Comparison of ENCODE assay signal across 7 mouse cellular contexts in genomic region chr14:53806231-53806630, GRCm38 (mm10).
DNase-seq lines count a peak whose midpoint lies in the region; ATAC-seq and TF ChIP-seq lines count a peak whose summit lies in the region.

No protein-coding gene starts in this region.

- H3K9ac ChIP-seq in forebrain, embryonic 14.5 days (ENCODE audit: low read length) = no peak overlapping the region

- DNase-seq in spleen, adult 2 months (ENCODE audit: low read depth in 1 of 2, low spot score in 2 of 2) = peak; percentile 22 to 49
- no peak for DNase-seq in spleen, adult 12 weeks (ENCODE audit: low spot score)
- DNase-seq in brain, embryonic 14.5 days (ENCODE audit: low read depth) = peak; percentile 84
- DNase-seq in forebrain, embryonic 14.5 days (ENCODE audit: low spot score) = peak; percentile 88
- DNase-seq in layer of hippocampus, adult 8-10 months (ENCODE audit: low spot score in 2 of 2) = peak; percentile 14 to 74
- DNase-seq in lung, postnatal 14 days = peak; percentile 79
- peak; percentile 75 to 84 for DNase-seq in right cerebral cortex, postnatal 10 days (ENCODE audit: low spot score in 2 of 2)

- no peaks in the 10 kb centered on the region for H3K36me3 ChIP-seq in spleen, adult 2 months (ENCODE audit: control insufficient read depth, insufficient read depth, low read length)
- no peaks in the 10 kb centered on the region for H3K36me3 ChIP-seq in forebrain, embryonic 14.5 days (ENCODE audit: control insufficient read depth, insufficient read depth, low read length)

- H3K4me1 ChIP-seq in spleen, adult 2 months (ENCODE audit: control insufficient read depth, insufficient read depth, insufficient read length) = no peaks in the 10 kb centered on the region
- H3K4me1 ChIP-seq in forebrain, embryonic 14.5 days (ENCODE audit: control insufficient read depth, insufficient read depth, low read length) = no peaks in the 10 kb centered on the region

- 16% methylated on average over 3 of the region's 3 CpGs for WGBS in spleen, adult 2 months
- 18% methylated on average over 3 of the region's 3 CpGs for WGBS in forebrain, embryonic 14.5 days

- TF ChIP-seq CTCF in spleen, adult 2 months (IDR thresholded peaks at IDR 0.05; ENCODE audit: extremely low read depth, insufficient read depth, insufficient read length, insufficient replicate concordance) = no peak
- TF ChIP-seq CTCF in brain, embryonic 14.5 days (IDR thresholded peaks at IDR 0.05; ENCODE audit: borderline replicate concordance, extremely low read depth, insufficient read depth, insufficient read length) = peak; percentile 35

- no peak for ATAC-seq in forebrain, embryonic 14.5 days

- no peak overlapping the region for H3K4me3 ChIP-seq in spleen, adult 2 months (ENCODE audit: extremely low read depth, insufficient read depth, insufficient read length)
- H3K4me3 ChIP-seq in forebrain, embryonic 14.5 days (ENCODE audit: low read depth, low read length) = no peak overlapping the region

- H3K27ac ChIP-seq in spleen, adult 2 months (ENCODE audit: insufficient read depth, low read length) = no peak overlapping the region
- H3K27ac ChIP-seq in forebrain, embryonic 14.5 days (ENCODE audit: low read depth, low read length) = no peak overlapping the region

- H3K27me3 ChIP-seq in spleen, adult 2 months (ENCODE audit: control insufficient read depth, insufficient read depth, low read length) = no peaks in the 10 kb centered on the region
- no peaks in the 10 kb centered on the region for H3K27me3 ChIP-seq in forebrain, embryonic 14.5 days (replicated peaks; ENCODE audit: control insufficient read depth, insufficient read depth, low read length)

- H3K4me2 ChIP-seq in forebrain, embryonic 14.5 days (ENCODE audit: low read length) = no peak overlapping the region

- H3K9me3 ChIP-seq in forebrain, embryonic 14.5 days (replicated peaks; ENCODE audit: control insufficient read depth, low read length) = no peaks in the 10 kb centered on the region

- no peak for TF ChIP-seq POLR2A in spleen, adult 2 months (IDR thresholded peaks at IDR 0.05; ENCODE audit: low read depth, low read length)
- TF ChIP-seq POLR2A in brain, embryonic 14.5 days (IDR thresholded peaks at IDR 0.05; ENCODE audit: borderline replicate concordance, extremely low read depth, insufficient read depth, insufficient read length, poor library complexity, severe bottlenecking) = no peak
